Mouse (Mus musculus) spleen, adult 2 months (tissue): ENCODE measurements around the gene Efemp2.
A peak's percentile ranks its signal among the peaks of the same experiment; 100 is the strongest.

Experiments
- CTCF ChIP-seq: fragments of 200-500 bp; IDR thresholded peaks from 2 replicates; pipeline ENCODE4 v1.5.1; 2011; ENCODE audit warnings: mild to moderate bottlenecking, inconsistent platforms; ENCODE audit not compliant: insufficient read depth, insufficient read length, insufficient replicate concordance; ENCODE audit errors: extremely low read depth
- POLR2A ChIP-seq: fragments of 200-500 bp; IDR thresholded peaks from 2 replicates; pipeline ENCODE4 v1.6.1; 2011; ENCODE audit warnings: low read depth, low read length, inconsistent platforms

GRCm38 (mm10) chr19:5529325-5530137 is 55.8 kb downstream of the Efemp2 start:
- TF ChIP-seq CTCF (peak; percentile 100), POLR2A (no peak)
